Mouse (Mus musculus) neural tube, embryonic 11.5 days (tissue): ENCODE data around the gene Hnf1b. TPM values are rescaled to one million over a fixed set of nuclear protein-coding genes. Genes with fewer than 3 reads are reported as not detected.

Experiments used
- ATAC-seq: fragments of 200-750 bp; cut with Nextera tagmentation; 2 replicates; pipeline ENCODE4 v1.8.0; 2017; ENCODE audit warnings: moderate number of reproducible peaks, mild to moderate bottlenecking, moderate TSS enrichment, moderate library complexity; ENCODE audit not compliant: insufficient read depth, low FRiP score, low TSS enrichment
- DNase-seq: peaks from one replicate; pipeline ENCODE4 v3.0.0-alpha.2; 2015; ENCODE audit warnings: low spot score
- H3K27ac ChIP-seq: fragments of 300-500 bp; sonication (generic); 2 replicates; pipeline ENCODE4 v1.5.1; 2014; ENCODE audit warnings: low read depth, mild to moderate bottlenecking, low read length
- H3K27me3 ChIP-seq: fragments of 300-500 bp; sonication (generic); 2 replicates; pipeline ENCODE4 v1.6.1; 2014; ENCODE audit warnings: mild to moderate bottlenecking, low read length, mixed read lengths; ENCODE audit not compliant: control insufficient read depth, insufficient read depth
- H3K36me3 ChIP-seq: fragments of 300-500 bp; sonication (generic); 2 replicates; pipeline ENCODE4 v1.6.1; 2014; ENCODE audit warnings: mild to moderate bottlenecking, low read length, moderate library complexity, mixed read lengths; ENCODE audit not compliant: control insufficient read depth, insufficient read depth
- H3K4me1 ChIP-seq: fragments of 300-500 bp; sonication (generic); 2 replicates; pipeline ENCODE4 v1.6.1; 2014; ENCODE audit warnings: low read length, mixed read lengths; ENCODE audit not compliant: control insufficient read depth, insufficient read depth
- H3K4me2 ChIP-seq: fragments of 300-500 bp; sonication (generic); 2 replicates; pipeline ENCODE4 v1.6.1; 2014; ENCODE audit warnings: low read depth, mild to moderate bottlenecking, moderate library complexity
- H3K4me3 ChIP-seq: fragments of 300-500 bp; sonication (generic); 2 replicates; pipeline ENCODE4 v1.5.1; 2014; ENCODE audit warnings: low read depth, low read length
- H3K9ac ChIP-seq: fragments of 300-500 bp; sonication (generic); 2 replicates; pipeline ENCODE4 v1.6.1; 2014; ENCODE audit warnings: mild to moderate bottlenecking, low read length
- H3K9me3 ChIP-seq: fragments of 300-500 bp; sonication (generic); 2 replicates; pipeline ENCODE4 v1.6.1; 2016; ENCODE audit warnings: low read length; ENCODE audit not compliant: control insufficient read depth
- WGBS: fragments of 180-500 bp; shearing (Covaris S2); extraction: QIAGEN DNeasy Blood & Tissue Kit; methylation state at CpG from one replicate; pipeline ENCODE4 v1.1.7; 2014; 5-methylcytosine and 5-hydroxymethylcytosine counted together
- polyA plus RNA-seq: library from polyadenylated mRNA; unstranded; fragments of >200 nt; fragmentation: Nextera tagmentation; extraction: Ambion mirVana; gene quantifications from 2 replicates; pipeline ENCODE4 v1.2.1, GENCODE M21; 2014

The Hnf1b gene
- polyA plus RNA-seq, 1 experiment from 2014 or later, result 0.28 TPM

- H3K27ac ChIP-seq, result no peak overlapping the region
- H3K9me3 ChIP-seq, result no peaks in the 10 kb centered on the region
- peaks cover 6% of the 10 kb centered on the region; the same call in 1 of the 2 replicates for H3K27me3 ChIP-seq
- peaks cover 12% of the 10 kb centered on the region for H3K4me1 ChIP-seq
- 27% methylated on average over 9 of the region's 9 CpGs for WGBS
- DNase-seq, result no peak
- no peak for ATAC-seq
- no peak overlapping the region for H3K4me3 ChIP-seq
- H3K4me2 ChIP-seq, result no peak overlapping the region
- no peaks in the 10 kb centered on the region for H3K36me3 ChIP-seq
- no peak overlapping the region for H3K9ac ChIP-seq
Measured at GRCm38 (mm10) chr11:83865286-83865685, 15.4 kb downstream of the Hnf1b start.

GRCm38 (mm10) chr11:83867571-83867970, 17.7 kb downstream of the Hnf1b start:
- Histone ChIP-seq H3K27me3 (peaks cover 6% of the 10 kb centered on the region; the same call in 1 of the 2 replicates), H3K4me2 (no peak overlapping the region), H3K36me3 (no peaks in the 10 kb centered on the region), H3K9ac (no peak overlapping the region), H3K27ac (no peak overlapping the region), H3K9me3 (no peaks in the 10 kb centered on the region), H3K4me1 (peaks cover 12% of the 10 kb centered on the region), H3K4me3 (no peak overlapping the region)
- DNase-seq (peak; percentile 55), ATAC-seq (no peak)
- whole genome bisulfite sequencing, result 20% methylated on average over 3 of the region's 3 CpGs

- no peak overlapping the region for H3K27ac ChIP-seq
- H3K9me3 ChIP-seq, result no peaks in the 10 kb centered on the region
- H3K27me3 ChIP-seq, result peaks cover 6% of the 10 kb centered on the region; the same call in 1 of the 2 replicates
- peaks cover 12% of the 10 kb centered on the region for H3K4me1 ChIP-seq
- 13% methylated on average over 1 of the region's 1 CpGs for WGBS
- no peak overlapping the region for H3K9ac ChIP-seq
- H3K4me2 ChIP-seq, result no peak overlapping the region
- DNase-seq (no peak), ATAC-seq (no peak)
- H3K4me3 ChIP-seq, result no peak overlapping the region
- no peaks in the 10 kb centered on the region for H3K36me3 ChIP-seq
Measured at GRCm38 (mm10) chr11:83869147-83869546, 19.3 kb downstream of the Hnf1b start.

- Histone ChIP-seq H3K9me3 (no peaks in the 10 kb centered on the region), H3K27me3 (peaks cover 6% of the 10 kb centered on the region; the same call in 1 of the 2 replicates), H3K4me2 (no peak overlapping the region), H3K4me1 (peaks cover 12% of the 10 kb centered on the region), H3K27ac (no peak overlapping the region), H3K4me3 (no peak overlapping the region), H3K9ac (no peak overlapping the region), H3K36me3 (no peaks in the 10 kb centered on the region)
- 53% methylated on average over 3 of the region's 3 CpGs for WGBS
- ATAC-seq, result no peak
- DNase-seq, result no peak
Measured at GRCm38 (mm10) chr11:83869686-83870085, 19.8 kb downstream of the Hnf1b start.

GRCm38 (mm10) chr11:83871780-83872554, 22.1 kb downstream of the Hnf1b start:
- WGBS, result 59% methylated on average over 9 of the region's 9 CpGs
- no peak overlapping the region for H3K9ac ChIP-seq
- no peak overlapping the region for H3K27ac ChIP-seq

GRCm38 (mm10) chr11:83873509-83873908, 23.6 kb downstream of the Hnf1b start:
- H3K36me3 ChIP-seq, result no peaks in the 10 kb centered on the region
- ATAC-seq (no peak), DNase-seq (no peak)
- no peak overlapping the region for H3K27ac ChIP-seq
- H3K9me3 ChIP-seq, result no peaks in the 10 kb centered on the region
- WGBS, result 39% methylated on average over 9 of the region's 9 CpGs
- no peak overlapping the region for H3K4me3 ChIP-seq
- no peaks in the 10 kb centered on the region for H3K4me1 ChIP-seq
- H3K4me2 ChIP-seq, result no peak overlapping the region
- no peak overlapping the region for H3K9ac ChIP-seq
- no peaks in the 10 kb centered on the region for H3K27me3 ChIP-seq

More at GRCm38 (mm10) chr11:83871780-83872554, 22.1 kb downstream of the Hnf1b start:
- no peak for DNase-seq
- Histone ChIP-seq H3K4me3 (no peak overlapping the region), H3K27me3 (peaks cover 3% of the 10 kb centered on the region; the same call in 1 of the 2 replicates), H3K9me3 (no peaks in the 10 kb centered on the region), H3K4me1 (peaks cover 10% of the 10 kb centered on the region), H3K4me2 (no peak overlapping the region), H3K36me3 (no peaks in the 10 kb centered on the region)
- ATAC-seq, result no peak

GRCm38 (mm10) chr11:83876630-83877029, 26.8 kb downstream of the Hnf1b start:
- Histone ChIP-seq H3K27ac (no peak overlapping the region), H3K4me1 (no peaks in the 10 kb centered on the region), H3K27me3 (no peaks in the 10 kb centered on the region), H3K4me3 (no peak overlapping the region), H3K36me3 (no peaks in the 10 kb centered on the region), H3K4me2 (no peak overlapping the region), H3K9ac (no peak overlapping the region), H3K9me3 (no peaks in the 10 kb centered on the region)
- 96% methylated on average over 7 of the region's 7 CpGs for WGBS
- no peak for DNase-seq
- no peak for ATAC-seq

GRCm38 (mm10) chr11:83877765-83878164, 27.9 kb downstream of the Hnf1b start:
- H3K27me3 ChIP-seq, result no peaks in the 10 kb centered on the region
- H3K4me3 ChIP-seq, result no peak overlapping the region
- ATAC-seq (no peak), DNase-seq (no peak)
- no peak overlapping the region for H3K4me2 ChIP-seq
- 85% methylated on average over 8 of the region's 8 CpGs for WGBS
- no peaks in the 10 kb centered on the region for H3K9me3 ChIP-seq
- H3K27ac ChIP-seq, result no peak overlapping the region
- H3K9ac ChIP-seq, result no peak overlapping the region
- no peaks in the 10 kb centered on the region for H3K36me3 ChIP-seq
- H3K4me1 ChIP-seq, result no peaks in the 10 kb centered on the region

GRCm38 (mm10) chr11:83878417-83878952, 28.6 kb downstream of the Hnf1b start:
- Histone ChIP-seq H3K9me3 (no peaks in the 10 kb centered on the region), H3K36me3 (no peaks in the 10 kb centered on the region), H3K4me2 (no peak overlapping the region)

More at GRCm38 (mm10) chr11:83878417-83878952, 28.6 kb downstream of the Hnf1b start:
- Histone ChIP-seq H3K4me1 (no peaks in the 10 kb centered on the region), H3K27ac (no peak overlapping the region), H3K27me3 (no peaks in the 10 kb centered on the region), H3K4me3 (no peak overlapping the region), H3K9ac (no peak overlapping the region)
- WGBS, result 80% methylated on average over 4 of the region's 4 CpGs
- ATAC-seq (no peak), DNase-seq (no peak)
